Mouse (Mus musculus) embryonic fibroblast, embryonic 13.5 days (primary cell): ENCODE measurements around the gene Rras.

Experiments used
- CTCF ChIP-seq: IDR thresholded peaks from 2 replicates; pipeline ENCODE4 v1.5.1; 2011; ENCODE audit warnings: mild to moderate bottlenecking, control low read depth, low read length, moderate library complexity, borderline replicate concordance; ENCODE audit not compliant: insufficient read depth
- POLR2A ChIP-seq: IDR thresholded peaks from 2 replicates; pipeline ENCODE4 v1.6.1; 2011; ENCODE audit warnings: low read depth, mild to moderate bottlenecking, control low read depth, low read length, moderate library complexity

GRCm38 (mm10) chr7:45038411-45038810 lies 20.6 kb downstream of the Rras start:
- TF ChIP-seq CTCF (no peak), POLR2A (no peak)
